Mouse (Mus musculus): ENCODE results near the gene Kras.
A peak's percentile ranks its signal among the peaks of the same experiment; 100 is the strongest.

Gene Kras

GRCm38 (mm10) chr6:145250185-145250791 lies at the start of gene Kras:
TSS of gene Kras (minus strand) at chr6:145250239.
- peak; percentile 46 for DNase-seq (ENCODE audit: extremely low spot score, low read depth, low spot score)

- no peak for DNase-seq (ENCODE audit: extremely low spot score, low read depth, low spot score)
These were observed 47.6 kb upstream of the Kras start for GRCm38 (mm10) chr6:145297626-145298025.

- DNase-seq (ENCODE audit: extremely low spot score, low read depth, low spot score) = no peak
These were observed 46.9 kb upstream of the Kras start for GRCm38 (mm10) chr6:145296979-145297378.

GRCm38 (mm10) chr6:145295171-145295570 lies 45.1 kb upstream of the Kras start:
- DNase-seq (ENCODE audit: extremely low spot score, low read depth, low spot score) = no peak

GRCm38 (mm10) chr6:145293156-145293555 lies 43.1 kb upstream of the Kras start:
- no peak for DNase-seq (ENCODE audit: extremely low spot score, low read depth, low spot score)

- DNase-seq (ENCODE audit: extremely low spot score, low read depth, low spot score) = no peak
These were observed 41.6 kb upstream of the Kras start for GRCm38 (mm10) chr6:145291383-145292289.

- DNase-seq (ENCODE audit: extremely low spot score, low read depth, low spot score) = no peak
These were observed 35.6 kb upstream of the Kras start for GRCm38 (mm10) chr6:145285656-145286055.

- no peak for DNase-seq (ENCODE audit: extremely low spot score, low read depth, low spot score)
These were observed 34.2 kb upstream of the Kras start for GRCm38 (mm10) chr6:145284286-145284685.

GRCm38 (mm10) chr6:145277138-145277763 lies 27.2 kb upstream of the Kras start:
- DNase-seq (ENCODE audit: extremely low spot score, low read depth, low spot score) = no peak

- peak; percentile 39 for DNase-seq (ENCODE audit: extremely low spot score, low read depth, low spot score)
These were observed 26.3 kb upstream of the Kras start for GRCm38 (mm10) chr6:145276265-145276780.

- no peak for DNase-seq (ENCODE audit: extremely low spot score, low read depth, low spot score)
These were observed 25.7 kb upstream of the Kras start for GRCm38 (mm10) chr6:145275586-145276219.

- DNase-seq (ENCODE audit: extremely low spot score, low read depth, low spot score) = no peak
These were observed 24.1 kb upstream of the Kras start for GRCm38 (mm10) chr6:145273971-145274620.

GRCm38 (mm10) chr6:145272142-145272937 lies 22.3 kb upstream of the Kras start:
- no peak for DNase-seq (ENCODE audit: extremely low spot score, low read depth, low spot score)

- no peak for DNase-seq (ENCODE audit: extremely low spot score, low read depth, low spot score)
These were observed 19.3 kb upstream of the Kras start for GRCm38 (mm10) chr6:145269313-145269845.

- no peak for DNase-seq (ENCODE audit: extremely low spot score, low read depth, low spot score)
These were observed 17.7 kb upstream of the Kras start for GRCm38 (mm10) chr6:145267692-145268091.

GRCm38 (mm10) chr6:145262314-145262713 lies 12.3 kb upstream of the Kras start:
- no peak for DNase-seq (ENCODE audit: extremely low spot score, low read depth, low spot score)

- DNase-seq (ENCODE audit: extremely low spot score, low read depth, low spot score) = no peak
These were observed 6.6 kb upstream of the Kras start for GRCm38 (mm10) chr6:145256701-145257073.

GRCm38 (mm10) chr6:145255952-145256700 lies 6.1 kb upstream of the Kras start:
- DNase-seq (ENCODE audit: extremely low spot score, low read depth, low spot score) = no peak

GRCm38 (mm10) chr6:145250820-145251219 lies 781 bp upstream of the Kras start:
- DNase-seq (ENCODE audit: extremely low spot score, low read depth, low spot score) = no peak
